Mouse (Mus musculus) heart, postnatal 0 days (tissue): ENCODE results near the gene Nceh1.

Experiments
- CTCF ChIP-seq: IDR thresholded peaks from 2 replicates; pipeline ENCODE4 v1.5.1; 2016; ENCODE audit warnings: antibody characterized with exemption, control low read depth, low read depth
- EP300 ChIP-seq: IDR thresholded peaks from 2 replicates; pipeline ENCODE4 v1.6.1; 2016; ENCODE audit warnings: antibody characterized with exemption, low read depth

GRCm38 (mm10) chr3:27222052-27222451 is 39.3 kb downstream of the Nceh1 start:
- TF ChIP-seq CTCF (no peak), EP300 (no peak)
